Mouse (Mus musculus) gastrocnemius, postnatal 10 days (tissue): Measurements from ENCODE around the gene Rfx1. TPM values are rescaled to one million over a fixed set of nuclear protein-coding genes. Genes with fewer than 3 reads are reported as not detected.

Experiments
- DNase-seq: peaks from one replicate; pipeline ENCODE4 v3.0.0; 2021; ENCODE audit warnings: mixed read lengths
- total RNA-seq, 2 experiments: library from RNA; stranded (reverse); gene quantifications; 2 replicates each; pipeline ENCODE4 v1.2.3; 2021

Gene Rfx1
- total RNA-seq, 2 experiments from 2014 or later, result 5.2 to 8.2 TPM

- no peak for DNase-seq
Measured at GRCm38 (mm10) chr8:84090585-84090984, 24.0 kb downstream of the Rfx1 start.

- no peak for DNase-seq
Measured at GRCm38 (mm10) chr8:84096061-84096460, 29.4 kb downstream of the Rfx1 start.

GRCm38 (mm10) chr8:84098376-84098775 lies 31.7 kb downstream of the Rfx1 start:
- no peak for DNase-seq

- no peak for DNase-seq
Measured at GRCm38 (mm10) chr8:84101476-84102270, 35.0 kb downstream of the Rfx1 start.

GRCm38 (mm10) chr8:84103601-84104000 lies 37.0 kb downstream of the Rfx1 start:
- no peak for DNase-seq

GRCm38 (mm10) chr8:84104221-84104620 lies 37.6 kb downstream of the Rfx1 start:
- DNase-seq, result no peak

- peak; percentile 97 for DNase-seq
Measured at GRCm38 (mm10) chr8:84104697-84105609, 38.3 kb downstream of the Rfx1 start, which contains the start of gene Dcaf15. TSS of gene Dcaf15 (minus strand) at chr8:84104768.

- DNase-seq, result no peak
Measured at GRCm38 (mm10) chr8:84105676-84106075, 39.0 kb downstream of the Rfx1 start.

- DNase-seq, result no peak
Measured at GRCm38 (mm10) chr8:84106216-84107040, 39.8 kb downstream of the Rfx1 start.

- DNase-seq, result no peak
Measured at GRCm38 (mm10) chr8:84115646-84116045, 49.0 kb downstream of the Rfx1 start.

GRCm38 (mm10) chr8:84122151-84122550 lies 55.5 kb downstream of the Rfx1 start:
- DNase-seq, result no peak

- no peak for DNase-seq
Measured at GRCm38 (mm10) chr8:84125656-84126055, 59.0 kb downstream of the Rfx1 start, which contains the start of gene Podnl1. TSS of gene Podnl1 (plus strand) at chr8:84125989.

- no peak for DNase-seq
Measured at GRCm38 (mm10) chr8:84126742-84127141, 60.1 kb downstream of the Rfx1 start.

GRCm38 (mm10) chr8:84127202-84127901 lies 60.7 kb downstream of the Rfx1 start:
- no peak for DNase-seq

- DNase-seq, result no peak
Measured at GRCm38 (mm10) chr8:84128277-84128676, 61.6 kb downstream of the Rfx1 start.

GRCm38 (mm10) chr8:84130806-84131205 lies 64.2 kb downstream of the Rfx1 start:
- no peak for DNase-seq

- no peak for DNase-seq
Measured at GRCm38 (mm10) chr8:84132225-84132624, 65.6 kb downstream of the Rfx1 start.

- DNase-seq, result no peak
Measured at GRCm38 (mm10) chr8:84137848-84138247, 71.2 kb downstream of the Rfx1 start.

GRCm38 (mm10) chr8:84140838-84141237 lies 74.2 kb downstream of the Rfx1 start:
- no peak for DNase-seq

- DNase-seq, result no peak
Measured at GRCm38 (mm10) chr8:84144636-84145245, 78.1 kb downstream of the Rfx1 start.
